Mouse (Mus musculus): ENCODE measurements around the gene Cacna1d.
A peak's percentile ranks its signal among the peaks of the same experiment; 100 is the strongest.

Gene Cacna1d

GRCm38 (mm10) chr14:30378306-30378705 lies 112.9 kb downstream of the Cacna1d start:
- DNase-seq (ENCODE audit: inconsistent age in 2 of 2, low spot score in 1 of 2): no peak

DNA sequence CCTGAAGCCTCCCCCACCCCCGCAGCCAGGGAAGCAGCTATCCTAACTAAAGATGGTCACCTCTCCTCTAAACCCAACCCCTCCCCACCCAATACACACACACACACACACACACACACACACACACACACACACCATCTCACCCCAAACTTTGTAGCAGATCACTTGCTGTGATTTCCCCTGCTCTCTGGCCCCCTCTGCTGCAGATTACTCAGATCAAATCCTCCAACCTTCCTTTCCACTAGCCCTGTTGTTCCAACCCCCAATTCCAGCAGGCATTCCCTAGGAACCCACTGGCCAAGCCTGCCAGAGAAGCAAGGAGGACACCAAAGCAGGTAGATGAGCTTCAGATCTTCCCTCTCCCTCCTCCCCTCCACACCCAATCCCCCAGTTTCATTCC lies 118.4 kb downstream of the Cacna1d start:
- DNase-seq (ENCODE audit: inconsistent age in 2 of 2, low spot score in 1 of 2): no peak

- DNase-seq (ENCODE audit: inconsistent age in 2 of 2, low spot score in 1 of 2): no peak
Observed at GRCm38 (mm10) chr14:30371070-30371469, 120.2 kb downstream of the Cacna1d start.

GRCm38 (mm10) chr14:30367074-30367473 lies 124.2 kb downstream of the Cacna1d start:
- DNase-seq (ENCODE audit: inconsistent age in 2 of 2, low spot score in 1 of 2): no peak

GRCm38 (mm10) chr14:30365866-30366265 lies 125.4 kb downstream of the Cacna1d start:
- DNase-seq (ENCODE audit: inconsistent age in 2 of 2, low spot score in 1 of 2): peak in 1 of 2 experiments; percentile 37

DNA sequence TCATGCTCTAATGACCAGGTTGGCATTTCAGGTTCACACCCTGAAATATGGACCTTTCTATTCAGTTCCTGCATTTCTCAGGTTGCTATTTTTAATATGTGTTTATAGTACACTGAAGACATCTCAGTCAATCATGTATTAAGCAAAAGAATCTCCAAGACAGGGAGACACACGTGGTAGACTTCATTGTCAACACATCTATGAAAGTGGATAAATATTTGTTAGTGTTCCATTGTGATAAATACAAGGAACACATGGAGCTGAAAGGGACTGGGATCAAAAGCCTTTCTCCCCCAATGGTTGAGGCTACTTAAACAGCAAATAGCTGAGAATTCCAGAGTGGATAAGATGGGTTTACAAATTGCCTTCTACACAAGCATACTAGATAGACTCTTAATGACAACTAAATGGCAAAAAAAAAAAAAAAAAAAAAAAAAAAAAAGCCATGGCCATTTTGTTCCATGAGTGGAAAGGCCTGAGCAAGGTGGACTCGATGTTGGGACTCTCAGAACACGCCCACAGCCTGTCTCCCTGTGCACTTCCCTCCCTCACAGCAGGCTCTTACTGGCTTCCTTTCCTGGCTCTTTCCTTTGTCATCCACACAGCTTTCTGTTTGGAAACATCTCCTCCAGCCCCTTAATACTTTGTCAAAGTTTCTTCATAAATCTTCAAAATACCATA lies 127.6 kb downstream of the Cacna1d start:
- DNase-seq (ENCODE audit: inconsistent age in 2 of 2, low spot score in 1 of 2): no peak

DNA sequence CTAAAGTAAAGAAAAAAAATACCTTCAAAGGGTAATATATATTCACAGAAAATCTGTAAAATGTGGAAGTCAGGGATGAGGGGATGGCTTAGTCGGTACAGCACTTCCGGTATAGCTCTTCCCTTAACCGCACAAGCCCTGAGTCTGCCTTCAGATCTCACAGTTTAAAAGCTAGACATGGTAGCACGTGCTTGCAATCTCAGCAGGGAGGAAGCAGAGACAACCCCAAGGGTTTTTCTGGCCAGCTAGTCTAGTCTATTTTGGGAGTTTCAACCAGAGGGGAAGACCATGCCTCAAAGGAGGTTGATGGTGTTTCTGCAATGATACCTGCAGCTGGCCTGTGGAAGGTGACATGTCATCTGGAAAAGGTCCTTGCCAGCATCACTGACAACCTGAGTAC lies 128.9 kb downstream of the Cacna1d start:
- DNase-seq (ENCODE audit: inconsistent age in 2 of 2, low spot score in 1 of 2): no peak

- no peak for DNase-seq (ENCODE audit: inconsistent age in 2 of 2, low spot score in 1 of 2)
Observed at GRCm38 (mm10) chr14:30360478-30360877, 130.8 kb downstream of the Cacna1d start.

- DNase-seq (ENCODE audit: inconsistent age in 2 of 2, low spot score in 1 of 2): no peak
Observed at GRCm38 (mm10) chr14:30360004-30360403, 131.3 kb downstream of the Cacna1d start.

DNA sequence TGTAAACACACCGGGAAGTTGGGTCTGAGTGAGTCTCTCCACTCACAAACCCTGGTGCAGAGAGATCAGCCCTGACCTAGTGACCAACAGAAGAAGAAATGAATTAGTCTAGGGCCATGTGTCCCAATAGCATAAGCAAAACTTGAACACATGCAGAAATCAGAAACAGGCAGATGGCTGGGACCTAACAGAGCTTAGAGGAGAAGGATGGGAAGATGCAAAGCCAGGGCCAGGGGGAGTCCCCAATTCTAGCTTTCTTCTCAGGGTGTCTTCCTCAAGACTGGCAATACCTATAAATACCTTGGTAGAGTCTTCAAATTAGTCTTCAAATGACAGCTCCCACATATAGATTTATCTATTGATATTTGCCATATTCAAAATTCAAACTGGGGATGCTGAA lies 133.2 kb downstream of the Cacna1d start:
- DNase-seq (ENCODE audit: inconsistent age in 2 of 2, low spot score in 1 of 2): no peak

GRCm38 (mm10) chr14:30356456-30356855 lies 134.8 kb downstream of the Cacna1d start:
- no peak for DNase-seq (ENCODE audit: inconsistent age in 2 of 2, low spot score in 1 of 2)

DNA sequence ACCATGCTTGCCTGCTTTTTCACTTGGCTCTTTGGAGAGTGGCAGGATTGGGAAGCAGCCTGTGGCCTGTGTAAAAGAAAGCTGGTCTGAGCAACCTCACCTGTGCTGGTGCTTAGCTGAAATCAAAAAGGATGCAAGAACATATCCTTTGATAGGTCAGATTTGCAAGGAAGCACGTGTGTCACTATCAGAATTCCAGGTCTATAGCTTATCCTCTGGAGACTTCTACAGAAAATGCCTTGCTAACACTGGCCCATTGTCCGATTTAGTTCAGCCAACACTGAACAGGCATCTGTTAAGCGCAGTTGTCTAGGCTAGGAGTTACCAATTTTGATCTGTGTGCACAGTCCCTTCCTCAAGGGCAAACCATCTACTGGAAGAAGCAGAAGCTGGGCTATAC lies 136.5 kb downstream of the Cacna1d start:
- no peak for DNase-seq (ENCODE audit: inconsistent age in 2 of 2, low spot score in 1 of 2)

GRCm38 (mm10) chr14:30354127-30354463 lies 137.2 kb downstream of the Cacna1d start:
- DNase-seq (ENCODE audit: inconsistent age in 2 of 2, low spot score in 1 of 2): no peak

GRCm38 (mm10) chr14:30353291-30354126 lies 137.7 kb downstream of the Cacna1d start:
- peak; percentile 44 to 69 for DNase-seq (ENCODE audit: inconsistent age in 2 of 2, low spot score in 1 of 2)

DNA sequence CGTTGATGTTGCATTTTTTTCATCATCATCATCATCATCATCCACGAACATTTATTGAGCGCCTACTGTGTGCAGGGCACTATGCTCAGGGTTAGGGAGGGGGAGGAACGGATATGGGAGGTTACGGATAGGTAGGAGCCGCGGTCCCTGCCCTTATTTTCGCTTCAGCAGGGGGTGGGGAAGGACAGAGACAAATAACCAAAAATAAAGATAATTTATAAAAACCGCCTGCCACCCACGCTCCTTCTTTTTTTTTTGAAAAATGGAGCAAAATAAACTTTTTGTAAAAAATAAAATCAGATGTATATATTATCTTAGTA lies 138.3 kb downstream of the Cacna1d start:
- no peak for DNase-seq (ENCODE audit: inconsistent age in 2 of 2, low spot score in 1 of 2)

GRCm38 (mm10) chr14:30352061-30352950 lies 138.9 kb downstream of the Cacna1d start:
- DNase-seq (ENCODE audit: inconsistent age in 2 of 2, low spot score in 1 of 2): peak; percentile 57 to 80

DNA sequence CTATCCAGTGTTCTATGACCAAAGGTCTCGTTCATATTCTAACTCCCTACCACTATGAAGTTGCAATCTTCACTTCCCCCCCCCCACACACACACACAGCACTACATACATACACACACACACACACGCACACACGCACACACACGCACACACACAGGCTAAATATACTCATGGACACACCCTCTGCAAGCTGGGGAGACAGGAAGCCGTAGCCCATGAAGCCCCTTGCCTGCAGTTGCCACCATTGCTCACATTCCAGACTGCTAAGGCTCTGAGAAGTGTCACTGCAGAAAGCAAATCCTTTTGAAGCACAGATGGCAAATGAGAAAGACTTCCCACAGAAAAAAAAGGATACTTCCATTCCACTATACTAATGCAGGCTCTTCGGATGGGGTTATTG lies 141.0 kb downstream of the Cacna1d start:
- DNase-seq (ENCODE audit: inconsistent age in 2 of 2, low spot score in 1 of 2): no peak

- DNase-seq (ENCODE audit: inconsistent age in 2 of 2, low spot score in 1 of 2): peak in 1 of 2 experiments; percentile 73
Observed at GRCm38 (mm10) chr14:30344948-30345865, 146.0 kb downstream of the Cacna1d start.

- DNase-seq (ENCODE audit: inconsistent age in 2 of 2, low spot score in 1 of 2): no peak
Observed at GRCm38 (mm10) chr14:30343740-30344139, 147.5 kb downstream of the Cacna1d start.

- DNase-seq (ENCODE audit: inconsistent age in 2 of 2, low spot score in 1 of 2): no peak
Observed at GRCm38 (mm10) chr14:30341825-30342590, 149.2 kb downstream of the Cacna1d start.

All from adrenal gland, adult (tissue).